Mouse (Mus musculus): ENCODE measurements at regions not wholly inside any gene's neighbourhood (a gene's known extent, or its start where the extent isn't known, plus 50 kb on each side); places are given as distances from the start of the nearest gene placed in this dataset.
"Not testable (repeated sequence)": the region's sequence is repeated elsewhere in the genome, so short reads cannot be mapped to it uniquely, and the experiment has no call there.

- Histone ChIP-seq H3K9me3 (replicated peaks) (no peaks in the 10 kb centered on the region), H3K27me3 (ENCODE audit: low read depth, poor library complexity, severe bottlenecking) (no peaks in the 10 kb centered on the region), H3K4me3 (no peak overlapping the region), H3K27ac (no peak overlapping the region), H3K4me1 (no peaks in the 10 kb centered on the region), H3K36me3 (no peaks in the 10 kb centered on the region)
- 85% methylated on average over 4 of the region's 4 CpGs for WGBS
- no peak for DNase-seq (ENCODE audit: low spot score)
These were observed 327.0 kb upstream of the Akr1e1 start for GRCm38 (mm10) chr13:4935940-4936339.

- H3K9me3 ChIP-seq (replicated peaks), result no peaks in the 10 kb centered on the region
These were observed 330.9 kb upstream of the Akr1e1 start for GRCm38 (mm10) chr13:4939849-4940248.

GRCm38 (mm10) chr13:4942490-4942889, 333.5 kb upstream of the Akr1e1 start:
- not testable (repeated sequence) for H3K27me3 ChIP-seq (ENCODE audit: low read depth, poor library complexity, severe bottlenecking); H3K27ac ChIP-seq; H3K4me3 ChIP-seq; H3K9me3 ChIP-seq (replicated peaks); H3K36me3 ChIP-seq; H3K4me1 ChIP-seq
- DNase-seq (ENCODE audit: low spot score), result peak; percentile 30
- WGBS, result 20% methylated on average over 5 of the region's 14 CpGs

More at GRCm38 (mm10) chr13:4939849-4940248, 330.9 kb upstream of the Akr1e1 start:
- H3K4me3 ChIP-seq, result no peak overlapping the region
- DNase-seq (ENCODE audit: low spot score), result no peak
- H3K27me3 ChIP-seq (ENCODE audit: low read depth, poor library complexity, severe bottlenecking), result no peaks in the 10 kb centered on the region
- no peak overlapping the region for H3K27ac ChIP-seq
- no peaks in the 10 kb centered on the region for H3K4me1 ChIP-seq
- no peaks in the 10 kb centered on the region for H3K36me3 ChIP-seq

- Histone ChIP-seq H3K4me3 (peak overlapping the region; percentile 43), H3K27ac (peak overlapping the region; percentile 75; the same call in 1 of the 2 replicates), H3K4me1 (no peaks in the 10 kb centered on the region), H3K9me3 (replicated peaks) (no peaks in the 10 kb centered on the region), H3K36me3 (no peaks in the 10 kb centered on the region), H3K27me3 (ENCODE audit: low read depth, poor library complexity, severe bottlenecking) (no peaks in the 10 kb centered on the region)
- DNase-seq (ENCODE audit: low spot score), result no peak
- WGBS, result 35% methylated on average over 7 of the region's 7 CpGs
These were observed 334.1 kb upstream of the Akr1e1 start for GRCm38 (mm10) chr13:4943046-4943445.

- H3K9me3 ChIP-seq (replicated peaks), result no peaks in the 10 kb centered on the region
- H3K36me3 ChIP-seq, result no peaks in the 10 kb centered on the region
- no peak for DNase-seq (ENCODE audit: low spot score)
- no peaks in the 10 kb centered on the region for H3K27me3 ChIP-seq (ENCODE audit: low read depth, poor library complexity, severe bottlenecking)
- no peak overlapping the region for H3K27ac ChIP-seq
- 96% methylated on average over 3 of the region's 3 CpGs for WGBS
- H3K4me3 ChIP-seq, result no peak overlapping the region
- H3K4me1 ChIP-seq, result no peaks in the 10 kb centered on the region
These were observed 346.4 kb upstream of the Akr1e1 start for GRCm38 (mm10) chr13:4955384-4955783.

GRCm38 (mm10) chr13:4964824-4965223, 355.9 kb upstream of the Akr1e1 start:
- Histone ChIP-seq H3K4me3 (no peak overlapping the region), H3K27ac (no peak overlapping the region), H3K27me3 (ENCODE audit: low read depth, poor library complexity, severe bottlenecking) (no peaks in the 10 kb centered on the region), H3K9me3 (replicated peaks) (no peaks in the 10 kb centered on the region), H3K4me1 (no peaks in the 10 kb centered on the region), H3K36me3 (no peaks in the 10 kb centered on the region)
- no peak for DNase-seq (ENCODE audit: low spot score)

GRCm38 (mm10) chr13:4970081-4970892, 361.3 kb upstream of the Akr1e1 start:
- peaks cover 6% of the 10 kb centered on the region for H3K4me1 ChIP-seq
- H3K27me3 ChIP-seq (ENCODE audit: low read depth, poor library complexity, severe bottlenecking), result no peaks in the 10 kb centered on the region
- DNase-seq (ENCODE audit: low spot score), result no peak
- H3K9me3 ChIP-seq (replicated peaks), result no peaks in the 10 kb centered on the region
- H3K36me3 ChIP-seq, result no peaks in the 10 kb centered on the region
- WGBS, result 84% methylated on average over 2 of the region's 2 CpGs
- no peak overlapping the region for H3K4me3 ChIP-seq
- H3K27ac ChIP-seq, result no peak overlapping the region

GRCm38 (mm10) chr13:4971472-4972067, 362.6 kb upstream of the Akr1e1 start:
- Histone ChIP-seq H3K4me1 (peaks cover 6% of the 10 kb centered on the region), H3K27me3 (ENCODE audit: low read depth, poor library complexity, severe bottlenecking) (no peaks in the 10 kb centered on the region), H3K4me3 (no peak overlapping the region), H3K27ac (peak overlapping the region; percentile 74), H3K36me3 (no peaks in the 10 kb centered on the region), H3K9me3 (replicated peaks) (no peaks in the 10 kb centered on the region)
- no peak for DNase-seq (ENCODE audit: low spot score)
- WGBS, result 60% methylated on average over 4 of the region's 4 CpGs

GRCm38 (mm10) chr13:4992876-4993275, 383.9 kb upstream of the Akr1e1 start:
- DNase-seq (ENCODE audit: low spot score), result no peak
- Histone ChIP-seq H3K36me3 (no peaks in the 10 kb centered on the region), H3K27me3 (ENCODE audit: low read depth, poor library complexity, severe bottlenecking) (no peaks in the 10 kb centered on the region), H3K4me1 (no peaks in the 10 kb centered on the region), H3K4me3 (no peak overlapping the region), H3K27ac (no peak overlapping the region), H3K9me3 (replicated peaks) (no peaks in the 10 kb centered on the region)
- WGBS, result 90% methylated on average over 1 of the region's 1 CpGs

- 98% methylated on average over 1 of the region's 1 CpGs for whole genome bisulfite sequencing
- Histone ChIP-seq H3K27ac (no peak overlapping the region), H3K27me3 (ENCODE audit: low read depth, poor library complexity, severe bottlenecking) (no peaks in the 10 kb centered on the region), H3K4me3 (no peak overlapping the region), H3K9me3 (replicated peaks) (no peaks in the 10 kb centered on the region), H3K36me3 (no peaks in the 10 kb centered on the region), H3K4me1 (no peaks in the 10 kb centered on the region)
- DNase-seq (ENCODE audit: low spot score), result no peak
These were observed 399.3 kb upstream of the Akr1e1 start for GRCm38 (mm10) chr13:5008296-5008695.

GRCm38 (mm10) chr13:5022439-5022838, 413.5 kb upstream of the Akr1e1 start:
- no peak for DNase-seq (ENCODE audit: low spot score)
- Histone ChIP-seq H3K27ac (no peak overlapping the region), H3K36me3 (no peaks in the 10 kb centered on the region), H3K27me3 (ENCODE audit: low read depth, poor library complexity, severe bottlenecking) (no peaks in the 10 kb centered on the region), H3K9me3 (replicated peaks) (no peaks in the 10 kb centered on the region), H3K4me1 (no peaks in the 10 kb centered on the region), H3K4me3 (no peak overlapping the region)
- WGBS, result 90% methylated on average over 7 of the region's 7 CpGs

GRCm38 (mm10) chr13:5059859-5060258, 450.9 kb upstream of the Akr1e1 start:
- DNase-seq (ENCODE audit: low spot score), result no peak
- 82% methylated on average over 2 of the region's 2 CpGs for WGBS

GRCm38 (mm10) chr13:5060462-5060861, 451.5 kb upstream of the Akr1e1 start:
- no peaks in the 10 kb centered on the region for H3K9me3 ChIP-seq (replicated peaks)
- WGBS, result 57% methylated on average over 2 of the region's 2 CpGs
- H3K4me3 ChIP-seq, result no peak overlapping the region
- no peaks in the 10 kb centered on the region for H3K36me3 ChIP-seq
- DNase-seq (ENCODE audit: low spot score), result no peak
- H3K27ac ChIP-seq, result no peak overlapping the region
- H3K4me1 ChIP-seq, result no peaks in the 10 kb centered on the region
- H3K27me3 ChIP-seq (ENCODE audit: low read depth, poor library complexity, severe bottlenecking), result no peaks in the 10 kb centered on the region

More at GRCm38 (mm10) chr13:5059859-5060258, 450.9 kb upstream of the Akr1e1 start:
- no peak overlapping the region for H3K27ac ChIP-seq
- no peaks in the 10 kb centered on the region for H3K9me3 ChIP-seq (replicated peaks)
- no peaks in the 10 kb centered on the region for H3K27me3 ChIP-seq (ENCODE audit: low read depth, poor library complexity, severe bottlenecking)
- no peaks in the 10 kb centered on the region for H3K4me1 ChIP-seq
- H3K4me3 ChIP-seq, result no peak overlapping the region
- H3K36me3 ChIP-seq, result no peaks in the 10 kb centered on the region

Measured in limb, embryonic 10.5 days (tissue).